Mouse (Mus musculus) hematopoietic multipotent progenitor cell, adult 10-12 weeks (in vitro differentiated cells): ENCODE measurements around the gene Fut4. TPM values are rescaled to one million over a fixed set of nuclear protein-coding genes. Genes with fewer than 3 reads are reported as not detected.

ENCODE experiments used
- polyA plus RNA-seq: library from polyadenylated mRNA; stranded (reverse); fragments of >175 nt; gene quantifications from 2 replicates; pipeline ENCODE4 v1.2.3, GENCODE M21; 2012; ENCODE audit warnings: low replicate concordance

Gene Fut4
- 4.0 and 11.1 TPM in 2 replicates for polyA plus RNA-seq

GRCm38 (mm10) chr9:14752001-14752522 lies at the start of gene Fut4:
TSS of gene Fut4 (minus strand) at chr9:14752393.

GRCm38 (mm10) chr9:14784039-14785002 lies 32.1 kb upstream of the Fut4 start, which contains the start of the genes Mre11a and Ankrd49:
TSS of gene Mre11a (plus strand) at chr9:14784654.
TSS of gene Ankrd49 (minus strand) at chr9:14784856.

GRCm38 (mm10) chr9:14770803-14771471 lies 18.7 kb upstream of the Fut4 start, which contains the start of gene 1700012B09Rik:
TSS of gene 1700012B09Rik (minus strand) at chr9:14771030.

GRCm38 (mm10) chr9:14740151-14740924 lies 11.9 kb downstream of the Fut4 start, which contains the start of gene Piwil4:
TSS of gene Piwil4 (minus strand) at chr9:14740733.

Other genes with a start within 250 kb of the Fut4 start
- gene Amotl1, start 107.3 kb downstream of the Fut4 start, polyA plus RNA-seq, result 0.07 and 0.82 TPM in 2 replicates
- not detected in 2 replicates for gene Piwil4, start 11.7 kb downstream of the Fut4 start, polyA plus RNA-seq
- not detected in 2 replicates for gene 1700012B09Rik, start 18.6 kb upstream of the Fut4 start, polyA plus RNA-seq
- gene Mre11a, start 32.3 kb upstream of the Fut4 start, polyA plus RNA-seq, result 3.5 and 5.0 TPM in 2 replicates
- gene Ankrd49, start 32.5 kb upstream of the Fut4 start, polyA plus RNA-seq, result 21.8 and 37.5 TPM in 2 replicates
- gene Gpr83, start 107.8 kb upstream of the Fut4 start, polyA plus RNA-seq, result 0.96 and 4.0 TPM in 2 replicates
- 37.2 and 70.3 TPM in 2 replicates for gene Izumo1r, start 151.6 kb upstream of the Fut4 start, polyA plus RNA-seq